Mouse (Mus musculus) brain, embryonic 14.5 days (tissue): ENCODE measurements at regions not wholly inside any gene's neighbourhood (a gene's known extent, or its start where the extent isn't known, plus 50 kb on each side); places are given as distances from the start of the nearest gene placed in this dataset.
A peak's percentile ranks its signal among the peaks of the same experiment; 100 is the strongest.

Experiments used
- DNase-seq: peaks from one replicate; pipeline ENCODE4 v3.0.0-alpha.2; 2011; ENCODE audit warnings: low read depth
- CTCF ChIP-seq: fragments of 200-500 bp; IDR thresholded peaks from 2 replicates; pipeline ENCODE4 v1.5.1; 2012; ENCODE audit warnings: inconsistent platforms, mild to moderate bottlenecking, moderate library complexity, borderline replicate concordance; ENCODE audit not compliant: insufficient read depth, insufficient read length; ENCODE audit errors: extremely low read depth
- POLR2A ChIP-seq: fragments of 200-500 bp; IDR thresholded peaks from 2 replicates; pipeline ENCODE4 v1.6.1; 2012; ENCODE audit warnings: mild to moderate bottlenecking, inconsistent platforms, borderline replicate concordance; ENCODE audit not compliant: poor library complexity, insufficient read depth, insufficient read length, severe bottlenecking; ENCODE audit errors: extremely low read depth

- DNase-seq = no peak
- TF ChIP-seq CTCF = no peak
- TF ChIP-seq POLR2A = no peak
These were observed 105.9 kb upstream of the Arhgap24 start for GRCm38 (mm10) chr5:102375339-102375738.

- TF ChIP-seq CTCF = no peak
- TF ChIP-seq POLR2A = no peak
These were observed 87.2 kb upstream of the Arhgap24 start for GRCm38 (mm10) chr5:102393941-102394340.

GRCm38 (mm10) chr5:102395608-102396146 is 85.5 kb upstream of the Arhgap24 start:
- DNase-seq = peak; percentile 37

More at GRCm38 (mm10) chr5:102393941-102394340, 87.2 kb upstream of the Arhgap24 start:
- no peak for DNase-seq

GRCm38 (mm10) chr5:102399006-102399405 is 82.2 kb upstream of the Arhgap24 start:
- no peak for DNase-seq
- TF ChIP-seq POLR2A (no peak), CTCF (no peak)

More at GRCm38 (mm10) chr5:102395608-102396146, 85.5 kb upstream of the Arhgap24 start:
- TF ChIP-seq CTCF (no peak), POLR2A (no peak)

- TF ChIP-seq CTCF (no peak), POLR2A (no peak)
- DNase-seq = peak; percentile 56
These were observed 63.5 kb upstream of the Arhgap24 start for GRCm38 (mm10) chr5:102417642-102418041.

- TF ChIP-seq CTCF = peak; percentile 41; the same call in 1 of the 2 replicates
- TF ChIP-seq POLR2A = no peak
- peak; percentile 49 for DNase-seq
These were observed 62.1 kb upstream of the Arhgap24 start for GRCm38 (mm10) chr5:102419089-102419488.

- no peak for DNase-seq
- no peak for TF ChIP-seq CTCF
- no peak for TF ChIP-seq POLR2A
These were observed 56.5 kb upstream of the Arhgap24 start for GRCm38 (mm10) chr5:102424636-102425242.

GRCm38 (mm10) chr5:102428310-102428709 is 52.9 kb upstream of the Arhgap24 start:
- no peak for TF ChIP-seq POLR2A
- TF ChIP-seq CTCF = no peak
- no peak for DNase-seq
